Mouse (Mus musculus): ENCODE results near the gene Zc3h12b. TPM values are rescaled to one million over a fixed set of nuclear protein-coding genes. Genes with fewer than 3 reads are reported as not detected.
A peak's percentile ranks its signal among the peaks of the same experiment; 100 is the strongest.
"Not testable (repeated sequence)": the region's sequence is repeated elsewhere in the genome, so short reads cannot be mapped to it uniquely, and the experiment has no call there.

The Zc3h12b gene
- total and polyA plus RNA-seq, 2 experiments from 2014 or later: 3.5 to 10.6 TPM

DNA sequence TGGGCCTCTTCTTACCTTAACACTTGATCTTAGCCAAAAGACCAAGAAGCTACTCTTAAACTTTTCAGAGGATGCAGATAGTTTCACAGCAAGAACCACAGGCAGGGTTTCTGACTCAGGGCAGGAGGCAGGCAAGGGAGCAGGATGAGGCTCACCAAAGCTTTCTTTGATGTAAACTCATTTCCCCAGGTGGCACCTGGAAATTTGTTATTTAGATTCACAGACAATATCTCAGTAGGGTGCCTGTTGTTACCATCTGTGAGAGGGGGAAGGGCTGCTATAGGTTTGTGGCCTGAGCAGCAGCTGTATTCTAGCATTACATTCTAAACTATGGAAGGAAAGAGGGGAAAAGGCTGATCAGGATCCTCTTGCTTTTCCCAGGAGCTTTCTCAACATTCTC lies 169.6 kb downstream of the Zc3h12b start:
- DNase-seq (no peak), ATAC-seq (no peak)
- Histone ChIP-seq H3K27me3 (ENCODE audit: insufficient read depth, low read length) (no peaks in the 10 kb centered on the region), H3K36me3 (ENCODE audit: insufficient read depth) (no peaks in the 10 kb centered on the region), H3K4me2 (ENCODE audit: low read depth) (no peak overlapping the region), H3K9ac (no peak overlapping the region), H3K4me3 (ENCODE audit: low read depth, low read length) (no peak overlapping the region), H3K9me3 (ENCODE audit: low read length) (no peaks in the 10 kb centered on the region), H3K4me1 (ENCODE audit: insufficient read depth) (no peaks in the 10 kb centered on the region), H3K27ac (ENCODE audit: low read depth, low read length) (no peak overlapping the region)
- no peak for TF ChIP-seq CTCF (IDR thresholded peaks at IDR 0.05; ENCODE audit: low read depth)

DNA sequence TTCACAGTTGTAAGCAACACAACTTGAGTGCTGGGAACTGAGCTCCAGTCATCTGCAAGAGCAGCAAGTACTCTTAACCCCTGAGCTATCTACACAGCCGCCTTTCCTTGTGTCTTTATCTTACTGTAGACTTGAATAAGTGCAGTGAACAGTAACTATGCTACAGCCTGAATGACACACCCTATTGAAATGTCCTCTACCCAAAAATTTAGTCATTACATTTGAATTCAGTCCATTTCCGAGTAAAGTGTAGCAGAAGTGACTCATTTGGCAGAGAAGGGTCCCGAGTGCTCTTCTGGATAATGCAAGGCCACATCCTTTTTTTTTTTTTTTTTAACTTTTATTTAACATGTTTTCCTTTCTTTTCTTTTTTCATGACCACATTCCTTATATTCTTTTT lies 191.2 kb downstream of the Zc3h12b start:
- Histone ChIP-seq H3K4me3 (ENCODE audit: low read depth, low read length) (no peak overlapping the region), H3K9me3 (ENCODE audit: low read length) (no peaks in the 10 kb centered on the region), H3K4me1 (ENCODE audit: insufficient read depth) (no peaks in the 10 kb centered on the region), H3K36me3 (ENCODE audit: insufficient read depth) (no peaks in the 10 kb centered on the region), H3K27ac (ENCODE audit: low read depth, low read length) (no peak overlapping the region), H3K9ac (no peak overlapping the region), H3K27me3 (ENCODE audit: insufficient read depth, low read length) (no peaks in the 10 kb centered on the region), H3K4me2 (ENCODE audit: low read depth) (no peak overlapping the region)
- ATAC-seq (no peak), DNase-seq (no peak)
- TF ChIP-seq CTCF (IDR thresholded peaks at IDR 0.05; ENCODE audit: low read depth): no peak
- 78% methylated on average over 3 of the region's 3 CpGs for WGBS

DNA sequence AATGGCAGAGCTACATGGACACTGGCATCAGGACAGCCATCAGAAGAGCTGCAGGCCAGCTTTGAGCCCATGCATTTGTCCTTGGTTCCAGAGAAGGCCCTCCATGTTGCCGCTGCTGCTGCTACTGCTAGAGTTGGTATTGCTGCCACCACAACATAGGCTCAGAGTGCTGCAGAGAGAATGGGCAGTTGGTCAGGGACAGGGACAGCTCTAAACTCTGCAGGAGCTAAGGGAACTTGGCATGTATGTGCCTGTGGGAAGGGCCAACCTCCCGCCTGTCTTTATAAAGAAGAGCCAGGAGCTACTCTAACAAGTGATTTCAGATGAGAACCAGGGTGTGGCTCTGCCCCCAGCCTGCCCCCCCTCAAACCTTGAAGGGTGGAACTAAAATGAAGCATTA lies 224.0 kb downstream of the Zc3h12b start:
- Histone ChIP-seq H3K27ac (ENCODE audit: low read depth, low read length) (no peak overlapping the region), H3K36me3 (ENCODE audit: insufficient read depth) (peaks cover 13% of the 10 kb centered on the region), H3K9ac (no peak overlapping the region), H3K4me2 (ENCODE audit: low read depth) (no peak overlapping the region), H3K9me3 (ENCODE audit: low read length) (no peaks in the 10 kb centered on the region), H3K4me1 (ENCODE audit: insufficient read depth) (no peaks in the 10 kb centered on the region), H3K27me3 (ENCODE audit: insufficient read depth, low read length) (no peaks in the 10 kb centered on the region), H3K4me3 (ENCODE audit: low read depth, low read length) (no peak overlapping the region)
- WGBS: 94% methylated on average over 2 of the region's 2 CpGs
- TF ChIP-seq CTCF (IDR thresholded peaks at IDR 0.05; ENCODE audit: low read depth): no peak
- ATAC-seq: no peak
- DNase-seq: no peak

GRCm38 (mm10) chrX:95945496-95945895 lies 234.0 kb downstream of the Zc3h12b start:
- TF ChIP-seq CTCF (IDR thresholded peaks at IDR 0.05; ENCODE audit: low read depth): no peak
- no peak overlapping the region for H3K27ac ChIP-seq (ENCODE audit: low read depth, low read length)
- peaks cover 8% of the 10 kb centered on the region; the same call in 1 of the 2 replicates for H3K36me3 ChIP-seq (ENCODE audit: insufficient read depth)
- no peak overlapping the region for H3K4me3 ChIP-seq (ENCODE audit: low read depth, low read length)
- H3K4me1 ChIP-seq (ENCODE audit: insufficient read depth): no peaks in the 10 kb centered on the region
- no peak overlapping the region for H3K9ac ChIP-seq
- no peak overlapping the region for H3K4me2 ChIP-seq (ENCODE audit: low read depth)
- H3K9me3 ChIP-seq (ENCODE audit: low read length): no peaks in the 10 kb centered on the region
- 91% methylated on average over 2 of the region's 2 CpGs for WGBS
- ATAC-seq (no peak), DNase-seq (no peak)
- no peaks in the 10 kb centered on the region for H3K27me3 ChIP-seq (ENCODE audit: insufficient read depth, low read length)

DNA sequence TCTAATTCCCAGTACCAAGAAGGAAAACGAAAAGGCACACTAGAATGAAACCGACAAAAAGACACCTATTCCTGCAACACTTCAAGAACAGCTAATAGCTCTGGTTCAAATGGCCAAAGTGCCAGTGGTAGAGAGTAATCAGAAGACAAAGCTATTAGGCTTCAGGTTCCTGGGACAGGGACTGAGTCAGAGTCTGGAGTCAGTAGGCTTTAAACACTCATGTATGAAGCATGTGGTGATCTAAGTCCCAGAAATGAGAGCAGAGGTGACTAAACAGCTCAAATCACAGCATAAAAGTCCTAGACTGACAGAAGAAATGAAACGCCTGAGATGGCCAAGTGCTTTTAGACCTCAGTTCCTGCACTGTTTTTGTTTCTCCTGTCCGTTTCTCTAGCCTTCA lies 236.7 kb downstream of the Zc3h12b start:
- DNase-seq: no peak
- 86% methylated on average over 4 of the region's 4 CpGs for WGBS

DNA sequence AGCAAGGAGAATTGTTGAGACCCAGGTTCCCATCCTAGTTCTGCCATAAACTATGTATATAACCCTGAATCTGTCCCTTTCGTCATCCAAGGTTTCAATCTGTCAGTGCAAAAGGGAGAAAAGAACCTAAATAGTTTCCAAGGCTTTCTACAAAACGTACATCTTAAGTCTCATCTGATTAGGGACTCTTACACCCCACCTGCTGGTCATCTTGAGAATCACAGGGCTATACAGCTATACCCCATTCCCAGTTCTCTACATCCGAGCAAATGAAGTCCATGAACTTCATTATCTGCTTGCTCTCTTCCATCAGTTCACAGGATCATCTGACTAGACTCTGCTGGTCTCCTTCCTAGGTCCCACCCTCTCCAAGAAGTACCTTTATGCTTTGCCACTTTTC lies 239.3 kb downstream of the Zc3h12b start:
- no peaks in the 10 kb centered on the region for H3K9me3 ChIP-seq (ENCODE audit: low read length)
- TF ChIP-seq CTCF (IDR thresholded peaks at IDR 0.05; ENCODE audit: low read depth): peak; percentile 68
- ATAC-seq: peak; percentile 63; the same call in 1 of the 2 replicates
- H3K4me2 ChIP-seq (ENCODE audit: low read depth): no peak overlapping the region
- no peak overlapping the region for H3K27ac ChIP-seq (ENCODE audit: low read depth, low read length)
- no peaks in the 10 kb centered on the region for H3K27me3 ChIP-seq (ENCODE audit: insufficient read depth, low read length)
- DNase-seq: peak; percentile 66
- no peak overlapping the region for H3K4me3 ChIP-seq (ENCODE audit: low read depth, low read length)
- H3K36me3 ChIP-seq (ENCODE audit: insufficient read depth): no peaks in the 10 kb centered on the region; the same call in 1 of the 2 replicates
- 45% methylated on average over 3 of the region's 3 CpGs for WGBS
- no peak overlapping the region for H3K9ac ChIP-seq
- no peaks in the 10 kb centered on the region for H3K4me1 ChIP-seq (ENCODE audit: insufficient read depth)

More for the DNA sequence above, 236.7 kb downstream of the Zc3h12b start:
- no peak overlapping the region for H3K4me2 ChIP-seq (ENCODE audit: low read depth)
- H3K27ac ChIP-seq (ENCODE audit: low read depth, low read length): no peak overlapping the region
- H3K4me3 ChIP-seq (ENCODE audit: low read depth, low read length): no peak overlapping the region
- H3K27me3 ChIP-seq (ENCODE audit: insufficient read depth, low read length): no peaks in the 10 kb centered on the region
- H3K4me1 ChIP-seq (ENCODE audit: insufficient read depth): no peaks in the 10 kb centered on the region
- no peaks in the 10 kb centered on the region; the same call in 1 of the 2 replicates for H3K36me3 ChIP-seq (ENCODE audit: insufficient read depth)
- no peak overlapping the region for H3K9ac ChIP-seq
- ATAC-seq: no peak
- TF ChIP-seq CTCF (IDR thresholded peaks at IDR 0.05; ENCODE audit: low read depth): no peak
- H3K9me3 ChIP-seq (ENCODE audit: low read length): no peaks in the 10 kb centered on the region

DNA sequence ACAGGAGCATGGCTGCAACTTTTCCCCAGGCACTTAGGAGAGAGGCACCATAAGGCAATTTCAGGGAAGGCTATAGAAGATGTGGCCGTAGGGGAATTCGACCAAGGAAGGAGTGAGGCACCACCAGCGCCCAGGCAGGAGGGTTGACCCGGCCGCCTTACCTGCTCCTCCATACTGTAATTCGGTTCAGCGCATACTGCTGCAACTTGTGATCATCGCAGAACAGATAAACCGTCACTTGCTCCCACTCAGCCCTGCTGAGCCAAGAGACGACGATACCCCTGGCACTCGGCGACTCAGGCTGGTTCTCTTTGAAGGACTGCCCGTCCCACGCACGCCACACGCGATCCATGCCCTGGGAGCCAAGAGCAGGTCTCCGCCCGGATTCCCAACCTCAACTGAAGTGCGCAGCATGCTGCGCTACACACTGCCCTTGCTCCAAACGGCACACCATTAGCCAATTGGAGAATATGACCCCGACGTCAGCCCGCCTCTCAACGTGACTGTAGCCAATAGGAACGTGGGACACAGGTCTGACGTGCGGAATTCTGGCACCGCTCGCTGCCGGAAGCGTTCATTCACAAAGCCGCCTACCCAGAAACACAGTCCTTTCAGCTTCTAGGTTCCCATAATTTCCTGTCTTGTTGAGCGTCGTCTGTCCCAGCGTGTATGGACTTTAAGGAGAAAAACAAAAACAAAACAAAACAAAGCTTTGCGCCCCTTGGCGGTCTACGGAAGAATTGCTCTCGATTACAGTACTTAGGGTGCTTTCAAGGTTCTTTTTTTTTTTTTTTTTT lies 245.2 kb downstream of the Zc3h12b start, which contains the start of gene Las1l:
Gene Las1l, minus strand, starts transcription at position 466 of the 797 bp plus-strand sequence.
- H3K4me2 ChIP-seq (ENCODE audit: low read depth): peak within 1 kb of the TSS; percentile 55
- H3K27me3 ChIP-seq (ENCODE audit: insufficient read depth, low read length): no peaks in the 10 kb centered on the region
- H3K27ac ChIP-seq (ENCODE audit: low read depth, low read length): peak within 1 kb of the TSS; percentile 54; the same call in 1 of the 2 replicates
- ATAC-seq (peak; percentile 100), DNase-seq (peak; percentile 96)
- no peaks in the 10 kb centered on the region for H3K9me3 ChIP-seq (ENCODE audit: low read length)
- TF ChIP-seq CTCF (IDR thresholded peaks at IDR 0.05; ENCODE audit: low read depth): peak; percentile 49
- peak within 1 kb of the TSS; percentile 56 for H3K9ac ChIP-seq
- peak within 1 kb of the TSS; percentile 52 for H3K4me3 ChIP-seq (ENCODE audit: low read depth, low read length)
- H3K4me1 ChIP-seq (ENCODE audit: insufficient read depth): no peaks in the 10 kb centered on the region
- WGBS: 27% methylated on average over 42 of the region's 42 CpGs
- no peaks in the 10 kb centered on the region for H3K36me3 ChIP-seq (ENCODE audit: insufficient read depth)

DNA sequence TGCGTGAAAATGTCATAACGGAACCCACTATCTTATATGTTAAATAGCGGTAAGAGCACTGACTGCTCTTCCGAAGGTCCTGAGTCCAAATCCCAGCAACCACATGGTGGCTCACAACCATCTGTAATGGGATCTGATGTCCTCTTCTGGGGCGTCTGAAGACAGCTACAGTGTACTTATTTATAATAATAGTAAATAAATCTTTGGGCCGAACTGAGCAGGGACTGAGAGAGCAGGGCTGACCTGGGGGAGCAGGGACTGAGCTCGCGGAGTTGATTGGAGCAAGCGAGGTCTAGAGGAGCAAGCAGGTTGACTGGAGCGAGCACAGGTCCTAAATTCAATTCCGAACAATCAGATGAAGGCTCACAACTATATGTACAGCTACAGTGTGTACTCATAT lies 246.0 kb downstream of the Zc3h12b start:
- H3K27me3 ChIP-seq (ENCODE audit: insufficient read depth, low read length); H3K4me1 ChIP-seq (ENCODE audit: insufficient read depth); H3K9me3 ChIP-seq (ENCODE audit: low read length); H3K9ac ChIP-seq; H3K36me3 ChIP-seq (ENCODE audit: insufficient read depth): not testable (repeated sequence)
- Histone ChIP-seq H3K4me3 (ENCODE audit: low read depth, low read length) (peak overlapping the region; percentile 52), H3K4me2 (ENCODE audit: low read depth) (peak overlapping the region; percentile 49), H3K27ac (ENCODE audit: low read depth, low read length) (0 out of 2 replicates have a peak overlapping the region, but pooled peaks have one; percentile 21)
- 0 out of 2 replicates have a peak, but pooled peaks have one; percentile 4 for ATAC-seq
- 47% methylated on average over 11 of the region's 11 CpGs for WGBS
- peak; percentile 6 for DNase-seq
